Mouse (Mus musculus): ENCODE measurements around the gene Ambra1. TPM values are rescaled to one million over a fixed set of nuclear protein-coding genes. Genes with fewer than 3 reads are reported as not detected.

Ambra1 gene
- polyA plus RNA-seq, 1 experiment from 2014 or later, result 18.1 TPM

DNA sequence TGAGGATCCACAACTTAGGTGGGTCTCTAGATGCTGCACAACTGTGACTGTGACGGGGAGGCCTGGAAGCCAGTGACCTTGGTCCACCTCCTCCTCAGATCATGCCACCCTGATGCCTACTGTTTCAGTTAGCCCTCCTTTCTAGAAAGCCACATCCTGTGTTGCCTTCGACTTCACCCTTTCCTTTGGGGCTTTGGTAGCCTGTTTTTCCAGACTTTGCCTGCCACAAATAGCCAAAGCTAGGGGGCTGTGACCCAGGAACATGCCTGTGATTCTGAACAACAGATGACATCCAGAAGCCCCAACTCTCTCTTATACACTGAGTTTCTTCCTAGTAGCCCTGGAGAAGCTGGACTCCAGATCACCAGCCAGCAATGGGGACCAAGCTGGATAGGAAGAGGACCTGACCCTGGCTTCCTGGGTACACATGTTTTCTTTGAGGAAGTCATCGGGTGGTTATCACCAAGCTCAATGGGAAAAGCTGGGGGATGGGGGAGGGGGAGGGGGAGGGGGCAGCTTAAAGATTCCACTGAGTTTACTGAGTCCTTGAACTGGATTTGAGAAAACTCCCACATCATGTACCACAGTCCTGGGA is 234.8 kb downstream of the Ambra1 start:
- no peak for ATAC-seq (ENCODE audit: insufficient number of reproducible peaks, insufficient read depth, low FRiP score, low read depth)
- Histone ChIP-seq H3K4me3 (ENCODE audit: low read depth, low read length) (peak overlapping the region; percentile 94), H3K27me3 (ENCODE audit: control insufficient read depth, insufficient read depth, low read length) (no peaks in the 10 kb centered on the region), H3K36me3 (ENCODE audit: control insufficient read depth, insufficient read depth, low read length) (no peaks in the 10 kb centered on the region), H3K27ac (ENCODE audit: low read length) (peak overlapping the region; percentile 58; the same call in 1 of the 2 replicates), H3K9me3 (ENCODE audit: control insufficient read depth, low read depth, low read length) (no peaks in the 10 kb centered on the region), H3K9ac (replicated peaks; ENCODE audit: low read depth, low read length) (0 out of 2 replicates have a peak overlapping the region, but pooled peaks have one; percentile 11), H3K4me2 (replicated peaks; ENCODE audit: low read depth, low read length) (peak overlapping the region; percentile 97), H3K4me1 (ENCODE audit: control insufficient read depth, insufficient read depth, low read length) (peaks cover 30% of the 10 kb centered on the region)
- WGBS, result 65% methylated on average over 3 of the region's 3 CpGs

DNA sequence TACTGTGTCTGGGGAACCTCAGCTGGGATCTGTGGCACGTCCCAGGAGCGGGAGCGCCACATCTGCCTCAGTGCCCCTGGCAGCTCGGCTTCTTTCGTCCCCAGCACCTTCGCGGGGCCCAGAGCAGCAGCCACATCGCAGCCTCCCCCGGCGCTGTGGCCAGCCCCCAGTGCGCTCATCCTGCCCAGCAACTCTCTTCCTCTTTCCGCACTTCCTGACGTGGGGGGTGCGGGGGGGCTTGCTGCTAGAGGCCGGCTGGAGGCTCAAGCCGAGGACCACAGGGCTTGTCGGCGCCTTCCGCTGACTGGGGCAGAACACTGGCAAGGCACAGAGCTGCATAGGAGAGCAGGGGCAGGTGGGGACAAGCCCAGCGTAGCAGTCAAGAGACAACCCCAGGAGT is 235.5 kb downstream of the Ambra1 start:
- Histone ChIP-seq H3K9me3 (ENCODE audit: control insufficient read depth, low read depth, low read length) (no peaks in the 10 kb centered on the region), H3K9ac (replicated peaks; ENCODE audit: low read depth, low read length) (peak overlapping the region; percentile 11; the same call in 1 of the 2 replicates), H3K27ac (ENCODE audit: low read length) (peak overlapping the region; percentile 58; the same call in 1 of the 2 replicates), H3K36me3 (ENCODE audit: control insufficient read depth, insufficient read depth, low read length) (no peaks in the 10 kb centered on the region), H3K4me1 (ENCODE audit: control insufficient read depth, insufficient read depth, low read length) (peaks cover 27% of the 10 kb centered on the region), H3K4me3 (ENCODE audit: low read depth, low read length) (peak overlapping the region; percentile 27), H3K4me2 (replicated peaks; ENCODE audit: low read depth, low read length) (peak overlapping the region; percentile 97), H3K27me3 (ENCODE audit: control insufficient read depth, insufficient read depth, low read length) (no peaks in the 10 kb centered on the region)
- WGBS, result 13% methylated on average over 20 of the region's 20 CpGs
- ATAC-seq (ENCODE audit: insufficient number of reproducible peaks, insufficient read depth, low FRiP score, low read depth), result no peak

DNA sequence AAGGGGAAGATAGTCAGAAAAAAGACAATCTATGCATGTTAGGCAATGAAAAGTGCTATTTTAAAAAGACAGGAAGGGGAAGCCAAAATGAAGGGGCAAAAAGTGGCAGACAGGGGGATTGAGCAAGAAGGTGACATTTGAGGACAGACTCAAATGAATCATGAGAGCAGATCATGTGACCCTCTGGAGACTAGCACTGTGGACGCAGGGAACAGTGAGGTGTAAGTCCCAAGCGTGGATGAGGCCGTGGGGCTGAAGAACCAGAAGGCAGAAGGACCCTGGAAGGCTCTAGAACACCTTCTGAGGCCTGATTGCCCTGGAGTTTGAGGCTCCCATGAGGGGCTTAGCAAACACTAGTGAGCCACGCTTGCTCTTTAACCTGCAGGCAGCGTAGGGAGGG is 236.4 kb downstream of the Ambra1 start:
- H3K9me3 ChIP-seq (ENCODE audit: control insufficient read depth, low read depth, low read length), result no peaks in the 10 kb centered on the region
- no peak overlapping the region for H3K27ac ChIP-seq (ENCODE audit: low read length)
- H3K4me2 ChIP-seq (replicated peaks; ENCODE audit: low read depth, low read length), result no peak overlapping the region
- H3K4me1 ChIP-seq (ENCODE audit: control insufficient read depth, insufficient read depth, low read length), result peaks cover 28% of the 10 kb centered on the region
- WGBS, result 87% methylated on average over 5 of the region's 5 CpGs
- H3K36me3 ChIP-seq (ENCODE audit: control insufficient read depth, insufficient read depth, low read length), result no peaks in the 10 kb centered on the region
- no peak overlapping the region for H3K9ac ChIP-seq (replicated peaks; ENCODE audit: low read depth, low read length)
- H3K4me3 ChIP-seq (ENCODE audit: low read depth, low read length), result no peak overlapping the region
- ATAC-seq (ENCODE audit: insufficient number of reproducible peaks, insufficient read depth, low FRiP score, low read depth), result no peak
- no peaks in the 10 kb centered on the region for H3K27me3 ChIP-seq (ENCODE audit: control insufficient read depth, insufficient read depth, low read length)

DNA sequence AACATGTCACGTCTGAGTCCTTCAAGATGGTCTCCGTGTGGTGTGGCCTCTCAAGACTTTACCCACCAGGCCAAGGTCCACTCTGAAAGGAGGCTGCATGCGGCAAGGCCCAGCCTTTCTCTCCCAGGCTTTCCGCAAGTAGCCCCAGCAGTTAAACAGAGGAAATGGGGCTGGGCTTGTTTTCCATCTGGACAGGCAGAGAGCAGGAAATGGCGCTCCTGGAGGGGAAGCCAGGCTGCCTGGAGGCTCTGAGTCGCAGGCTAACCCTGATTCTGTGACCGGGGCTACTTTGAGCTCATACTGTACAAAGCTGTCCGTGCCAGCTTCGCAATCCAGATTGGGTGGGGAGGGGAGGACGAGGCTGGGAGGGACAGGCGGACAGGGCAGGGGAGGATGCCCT is 238.0 kb downstream of the Ambra1 start:
- no peaks in the 10 kb centered on the region for H3K27me3 ChIP-seq (ENCODE audit: control insufficient read depth, insufficient read depth, low read length)
- H3K9ac ChIP-seq (replicated peaks; ENCODE audit: low read depth, low read length), result no peak overlapping the region; the same call in 1 of the 2 replicates
- WGBS, result 53% methylated on average over 11 of the region's 11 CpGs
- H3K9me3 ChIP-seq (ENCODE audit: control insufficient read depth, low read depth, low read length), result no peaks in the 10 kb centered on the region
- peaks cover 19% of the 10 kb centered on the region for H3K4me1 ChIP-seq (ENCODE audit: control insufficient read depth, insufficient read depth, low read length)
- ATAC-seq (ENCODE audit: insufficient number of reproducible peaks, insufficient read depth, low FRiP score, low read depth), result no peak
- H3K4me3 ChIP-seq (ENCODE audit: low read depth, low read length), result no peak overlapping the region
- no peaks in the 10 kb centered on the region for H3K36me3 ChIP-seq (ENCODE audit: control insufficient read depth, insufficient read depth, low read length)
- H3K4me2 ChIP-seq (replicated peaks; ENCODE audit: low read depth, low read length), result no peak overlapping the region
- peak overlapping the region; percentile 72 for H3K27ac ChIP-seq (ENCODE audit: low read length)

Small RNAs within 50 kb of the gene (microRNA-seq; reads per million reads assigned to microRNA genes)
- not detected for gene Mir6999

Other genes starting within 250 kb of the Ambra1 start
- gene Ckap5, start 203.4 kb upstream of the Ambra1 start, polyA plus RNA-seq (2014; fragmentation: Nextera tagmentation; extraction: Ambion mirVana), result 99.3 and 99.9 TPM in 2 replicates
- gene F2, start 93.7 kb upstream of the Ambra1 start, polyA plus RNA-seq (2014; fragmentation: Nextera tagmentation; extraction: Ambion mirVana), result 0.13 and 0.61 TPM in 2 replicates
- 7.6 and 8.7 TPM in 2 replicates for gene Zfp408, start 80.3 kb upstream of the Ambra1 start, polyA plus RNA-seq (2014; fragmentation: Nextera tagmentation; extraction: Ambion mirVana)
- 147 and 154 TPM in 2 replicates for gene Arhgap1, start 80.3 kb upstream of the Ambra1 start, polyA plus RNA-seq (2014; fragmentation: Nextera tagmentation; extraction: Ambion mirVana)
- 27.8 and 30.0 TPM in 2 replicates for gene Atg13, start 19.6 kb upstream of the Ambra1 start, polyA plus RNA-seq (2014; fragmentation: Nextera tagmentation; extraction: Ambion mirVana)
- 18.2 and 21.5 TPM in 2 replicates for gene Harbi1, start 19.3 kb upstream of the Ambra1 start, polyA plus RNA-seq (2014; fragmentation: Nextera tagmentation; extraction: Ambion mirVana)
- 0.17 TPM in 1 of 2 replicates, not detected in the other for gene Chrm4, start 197.1 kb downstream of the Ambra1 start, polyA plus RNA-seq (2014; fragmentation: Nextera tagmentation; extraction: Ambion mirVana)
- 1,102 and 1,256 TPM in 2 replicates for gene Mdk, start 202.2 kb downstream of the Ambra1 start, polyA plus RNA-seq (2014; fragmentation: Nextera tagmentation; extraction: Ambion mirVana)
- 1.2 and 1.4 TPM in 2 replicates for gene Gm9821, start 215.6 kb downstream of the Ambra1 start, polyA plus RNA-seq (2014; fragmentation: Nextera tagmentation; extraction: Ambion mirVana)
- gene Dgkz, start 245.7 kb downstream of the Ambra1 start, polyA plus RNA-seq (2014; fragmentation: Nextera tagmentation; extraction: Ambion mirVana), result 45.4 and 47.9 TPM in 2 replicates